Mouse (Mus musculus): Measurements from ENCODE around the gene Sdr39u1. TPM values are rescaled to one million over a fixed set of nuclear protein-coding genes. Genes with fewer than 3 reads are reported as not detected.

The Sdr39u1 gene
- total RNA-seq, 2 experiments from 2014 or later: 85.8 to 94.6 TPM

- intact Hi-C loops (cut with DNase I): no loop called here
- DNase-seq (ENCODE audit: low spot score in 2 of 2): peak; percentile 39 to 50
These were observed 14.3 kb downstream of the Sdr39u1 start for GRCm38 (mm10) chr14:55885791-55886271.

GRCm38 (mm10) chr14:55885114-55885790 is 14.8 kb downstream of the Sdr39u1 start:
- DNase-seq (ENCODE audit: low spot score in 2 of 2): no peak
- intact Hi-C loops (cut with DNase I): no loop called here

- DNase-seq (ENCODE audit: low spot score in 2 of 2): peak; percentile 75 to 78
- intact Hi-C loops (cut with DNase I): no loop called here
These were observed 15.4 kb downstream of the Sdr39u1 start, which contains the start of gene Khnyn for GRCm38 (mm10) chr14:55884713-55885113. TSS of gene Khnyn (plus strand) at chr14:55884947.

- intact Hi-C loops (cut with DNase I): no loop called here
- no peak for DNase-seq (ENCODE audit: low spot score in 2 of 2)
These were observed 15.9 kb downstream of the Sdr39u1 start, which contains the start of gene Cbln3 for GRCm38 (mm10) chr14:55884166-55884565. TSS of gene Cbln3 (minus strand) at chr14:55884392.

GRCm38 (mm10) chr14:55883663-55884062 is 16.4 kb downstream of the Sdr39u1 start:
- intact Hi-C loops (cut with DNase I): no loop called here
- no peak for DNase-seq (ENCODE audit: low spot score in 2 of 2)

- DNase-seq (ENCODE audit: low spot score in 2 of 2): no peak
- intact Hi-C loops (cut with DNase I): no loop called here
These were observed 16.9 kb downstream of the Sdr39u1 start for GRCm38 (mm10) chr14:55883149-55883661.

GRCm38 (mm10) chr14:55882171-55882641 is 17.9 kb downstream of the Sdr39u1 start:
- DNase-seq (ENCODE audit: low spot score in 2 of 2): no peak
- intact Hi-C loops (cut with DNase I): no loop called here

GRCm38 (mm10) chr14:55880982-55881381 is 19.1 kb downstream of the Sdr39u1 start:
- intact Hi-C loops (cut with DNase I): no loop called here
- no peak for DNase-seq (ENCODE audit: low spot score in 2 of 2)

- intact Hi-C loops (cut with DNase I): no loop called here
These were observed 20.5 kb downstream of the Sdr39u1 start for GRCm38 (mm10) chr14:55879623-55880022.

GRCm38 (mm10) chr14:55878316-55878940 is 21.7 kb downstream of the Sdr39u1 start:
- intact Hi-C loops (cut with DNase I): no loop called here
- no peak for DNase-seq (ENCODE audit: low spot score in 2 of 2)

More at GRCm38 (mm10) chr14:55879623-55880022, 20.5 kb downstream of the Sdr39u1 start:
- peak; percentile 84 to 93 for DNase-seq (ENCODE audit: low spot score in 2 of 2)

- peak; percentile 34 to 90 for DNase-seq (ENCODE audit: low spot score in 2 of 2)
- intact Hi-C loops (cut with DNase I): no loop called here
These were observed 22.4 kb downstream of the Sdr39u1 start for GRCm38 (mm10) chr14:55877469-55878315.

- peak; percentile 74 to 78 for DNase-seq (ENCODE audit: low spot score in 2 of 2)
- intact Hi-C loops (cut with DNase I): loop anchor here (2.0 kb wide), 1 partner anchor 45 kb away; no protein-coding TSS in a partner anchor
These were observed 26.1 kb downstream of the Sdr39u1 start for GRCm38 (mm10) chr14:55873714-55874683.

GRCm38 (mm10) chr14:55873242-55873713 is 26.8 kb downstream of the Sdr39u1 start:
- no peak for DNase-seq (ENCODE audit: low spot score in 2 of 2)
- intact Hi-C loops (cut with DNase I): no loop called here

- intact Hi-C loops (cut with DNase I): no loop called here
- DNase-seq (ENCODE audit: low spot score in 2 of 2): no peak
These were observed 27.5 kb downstream of the Sdr39u1 start for GRCm38 (mm10) chr14:55872551-55872950.

- intact Hi-C loops (cut with DNase I): no loop called here
- DNase-seq (ENCODE audit: low spot score in 2 of 2): no peak
These were observed 28.1 kb downstream of the Sdr39u1 start for GRCm38 (mm10) chr14:55872039-55872438.

GRCm38 (mm10) chr14:55869538-55869937 is 30.6 kb downstream of the Sdr39u1 start:
- intact Hi-C loops (cut with DNase I): loop anchor here (5.0 kb wide), 1 partner anchor 87 kb away; the partner anchor contains the start of gene Adcy4
- DNase-seq (ENCODE audit: low spot score in 2 of 2): no peak

GRCm38 (mm10) chr14:55868230-55869026 is 31.7 kb downstream of the Sdr39u1 start:
- DNase-seq (ENCODE audit: low spot score in 2 of 2): no peak
- intact Hi-C loops (cut with DNase I): loop anchor here (5.0 kb wide), 1 partner anchor 86 kb away; the partner anchor contains the start of gene Adcy4

All from left cerebral cortex, postnatal 14 days (tissue).